Mouse (Mus musculus) kidney, embryonic 16.5 days (tissue): Measurements from ENCODE around the gene Col13a1. TPM values are rescaled to one million over a fixed set of nuclear protein-coding genes. Genes with fewer than 3 reads are reported as not detected.

Experiments
- ATAC-seq: fragments of 200-750 bp; cut with Nextera tagmentation; 2 replicates; pipeline ENCODE4 v1.8.0; 2017; ENCODE audit warnings: moderate TSS enrichment; ENCODE audit not compliant: low FRiP score, low TSS enrichment
- H3K27ac ChIP-seq: fragments of 300-500 bp; sonication (generic); 2 replicates; pipeline ENCODE4 v1.5.1; 2014; ENCODE audit warnings: low read length
- H3K27me3 ChIP-seq: fragments of 300-500 bp; sonication (generic); 2 replicates; pipeline ENCODE4 v1.6.1; 2014; ENCODE audit warnings: low read length, control low read depth, mixed read lengths; ENCODE audit not compliant: insufficient read depth
- H3K36me3 ChIP-seq: fragments of 300-500 bp; sonication (generic); 2 replicates; pipeline ENCODE4 v1.6.1; 2014; ENCODE audit warnings: low read length, control low read depth, mixed read lengths; ENCODE audit not compliant: insufficient read depth
- H3K4me1 ChIP-seq: fragments of 300-500 bp; sonication (generic); 2 replicates; pipeline ENCODE4 v1.6.1; 2014; ENCODE audit warnings: low read length, control low read depth, mixed read lengths; ENCODE audit not compliant: insufficient read depth
- H3K4me2 ChIP-seq: fragments of 300-500 bp; sonication (generic); replicated peaks from 2 replicates; pipeline ENCODE4 v1.6.1; 2014; ENCODE audit warnings: low read depth, low read length
- H3K4me3 ChIP-seq: fragments of 300-500 bp; sonication (generic); 2 replicates; pipeline ENCODE4 v1.5.1; 2014; ENCODE audit warnings: mild to moderate bottlenecking, low read length
- H3K9ac ChIP-seq: fragments of 300-500 bp; sonication (generic); replicated peaks from 2 replicates; pipeline ENCODE4 v1.6.1; 2014; ENCODE audit warnings: low read length
- H3K9me3 ChIP-seq: fragments of 300-500 bp; sonication (generic); 2 replicates; pipeline ENCODE4 v1.6.1; 2016; ENCODE audit warnings: low read length, control low read depth
- WGBS: fragments of 180-500 bp; shearing (Covaris S2); extraction: QIAGEN DNeasy Blood & Tissue Kit; methylation state at CpG from one replicate; pipeline ENCODE4 v1.1.7; 2014; 5-methylcytosine and 5-hydroxymethylcytosine counted together
- polyA plus RNA-seq: library from polyadenylated mRNA; unstranded; fragments of >200 nt; fragmentation: Nextera tagmentation; extraction: Ambion mirVana; gene quantifications from 2 replicates; pipeline ENCODE4 v1.2.1, GENCODE M21; 2015

The Col13a1 gene
- polyA plus RNA-seq, 1 experiment from 2014 or later, result 6.7 TPM

GRCm38 (mm10) chr10:61942719-61943118, 36.2 kb downstream of the Col13a1 start:
- peaks cover 7% of the 10 kb centered on the region for H3K4me1 ChIP-seq
- no peaks in the 10 kb centered on the region for H3K9me3 ChIP-seq
- no peak for ATAC-seq
- no peaks in the 10 kb centered on the region for H3K27me3 ChIP-seq
- no peak overlapping the region for H3K4me3 ChIP-seq
- no peak overlapping the region for H3K9ac ChIP-seq
- H3K27ac ChIP-seq, result no peak overlapping the region
- 66% methylated on average over 2 of the region's 2 CpGs for WGBS
- H3K36me3 ChIP-seq, result no peaks in the 10 kb centered on the region
- H3K4me2 ChIP-seq, result no peak overlapping the region

- Histone ChIP-seq H3K27ac (peak overlapping the region; percentile 65), H3K4me2 (peak overlapping the region; percentile 45), H3K4me3 (peak overlapping the region; percentile 30), H3K9me3 (peaks cover 3% of the 10 kb centered on the region; the same call in 1 of the 2 replicates), H3K27me3 (no peaks in the 10 kb centered on the region), H3K9ac (peak overlapping the region; percentile 50), H3K4me1 (peaks cover 36% of the 10 kb centered on the region), H3K36me3 (no peaks in the 10 kb centered on the region)
- WGBS, result 4% methylated on average over 28 of the region's 28 CpGs
- peak; percentile 72 for ATAC-seq
These were observed 42.4 kb downstream of the Col13a1 start for GRCm38 (mm10) chr10:61936211-61937121.

- Histone ChIP-seq H3K36me3 (no peaks in the 10 kb centered on the region), H3K4me2 (no peak overlapping the region), H3K4me1 (peaks cover 67% of the 10 kb centered on the region), H3K27me3 (no peaks in the 10 kb centered on the region), H3K9ac (no peak overlapping the region), H3K27ac (peak overlapping the region; percentile 66; the same call in 1 of the 2 replicates), H3K9me3 (peaks cover 3% of the 10 kb centered on the region; the same call in 1 of the 2 replicates), H3K4me3 (no peak overlapping the region)
- no peak for ATAC-seq
- WGBS, result 18% methylated on average over 6 of the region's 6 CpGs
These were observed 47.2 kb downstream of the Col13a1 start for GRCm38 (mm10) chr10:61931678-61932077.

GRCm38 (mm10) chr10:61929901-61930300, 49.0 kb downstream of the Col13a1 start:
- H3K36me3 ChIP-seq, result no peaks in the 10 kb centered on the region
- peaks cover 3% of the 10 kb centered on the region; the same call in 1 of the 2 replicates for H3K9me3 ChIP-seq
- no peak overlapping the region; the same call in 1 of the 2 replicates for H3K9ac ChIP-seq
- H3K27ac ChIP-seq, result peak overlapping the region; percentile 91
- no peaks in the 10 kb centered on the region for H3K27me3 ChIP-seq
- no peak for ATAC-seq
- H3K4me3 ChIP-seq, result no peak overlapping the region
- H3K4me1 ChIP-seq, result peaks cover 54% of the 10 kb centered on the region
- peak overlapping the region; percentile 47; the same call in 1 of the 2 replicates for H3K4me2 ChIP-seq
- WGBS, result 65% methylated on average over 6 of the region's 6 CpGs

- H3K9ac ChIP-seq, result peak overlapping the region; percentile 6
- H3K9me3 ChIP-seq, result peaks cover 3% of the 10 kb centered on the region; the same call in 1 of the 2 replicates
- peak overlapping the region; percentile 91 for H3K27ac ChIP-seq
- ATAC-seq, result peak; percentile 86
- peak overlapping the region; percentile 47 for H3K4me2 ChIP-seq
- peaks cover 52% of the 10 kb centered on the region for H3K4me1 ChIP-seq
- 2% methylated on average over 24 of the region's 24 CpGs for WGBS
- no peaks in the 10 kb centered on the region for H3K36me3 ChIP-seq
- peak overlapping the region; percentile 20 for H3K4me3 ChIP-seq
- no peaks in the 10 kb centered on the region for H3K27me3 ChIP-seq
These were observed 49.9 kb downstream of the Col13a1 start for GRCm38 (mm10) chr10:61928725-61929651.

- Histone ChIP-seq H3K27me3 (no peaks in the 10 kb centered on the region), H3K9ac (no peak overlapping the region), H3K9me3 (no peaks in the 10 kb centered on the region), H3K36me3 (no peaks in the 10 kb centered on the region), H3K4me1 (peaks cover 57% of the 10 kb centered on the region), H3K4me2 (no peak overlapping the region), H3K4me3 (no peak overlapping the region), H3K27ac (no peak overlapping the region)
- ATAC-seq, result no peak
These were observed 53.2 kb downstream of the Col13a1 start for GRCm38 (mm10) chr10:61925691-61926090.

GRCm38 (mm10) chr10:61920655-61921365, 58.1 kb downstream of the Col13a1 start:
- H3K4me2 ChIP-seq, result peak overlapping the region; percentile 22
- H3K9me3 ChIP-seq, result peaks cover under 1% of the 10 kb centered on the region; the same call in 1 of the 2 replicates
- peak; percentile 52 for ATAC-seq
- H3K4me3 ChIP-seq, result no peak overlapping the region; the same call in 1 of the 2 replicates
- H3K27me3 ChIP-seq, result no peaks in the 10 kb centered on the region
- H3K9ac ChIP-seq, result peak overlapping the region; percentile 39
- 16% methylated on average over 11 of the region's 11 CpGs for WGBS
- peak overlapping the region; percentile 83 for H3K27ac ChIP-seq
- H3K4me1 ChIP-seq, result peaks cover 29% of the 10 kb centered on the region
- no peaks in the 10 kb centered on the region for H3K36me3 ChIP-seq

- peaks cover 8% of the 10 kb centered on the region for H3K9me3 ChIP-seq
- peak; percentile 75 for ATAC-seq
- H3K4me1 ChIP-seq, result peaks cover 29% of the 10 kb centered on the region
- no peak overlapping the region; the same call in 1 of the 2 replicates for H3K4me3 ChIP-seq
- H3K9ac ChIP-seq, result peak overlapping the region; percentile 39
- H3K4me2 ChIP-seq, result peak overlapping the region; percentile 22
- 16% methylated on average over 13 of the region's 13 CpGs for WGBS
- H3K27ac ChIP-seq, result peak overlapping the region; percentile 83
- no peaks in the 10 kb centered on the region for H3K27me3 ChIP-seq
- H3K36me3 ChIP-seq, result 0 out of 2 replicates have a peak, but pooled peaks cover 3% of the 10 kb centered on the region
These were observed 58.8 kb downstream of the Col13a1 start for GRCm38 (mm10) chr10:61919924-61920654.
